In the genomic region with DNA sequence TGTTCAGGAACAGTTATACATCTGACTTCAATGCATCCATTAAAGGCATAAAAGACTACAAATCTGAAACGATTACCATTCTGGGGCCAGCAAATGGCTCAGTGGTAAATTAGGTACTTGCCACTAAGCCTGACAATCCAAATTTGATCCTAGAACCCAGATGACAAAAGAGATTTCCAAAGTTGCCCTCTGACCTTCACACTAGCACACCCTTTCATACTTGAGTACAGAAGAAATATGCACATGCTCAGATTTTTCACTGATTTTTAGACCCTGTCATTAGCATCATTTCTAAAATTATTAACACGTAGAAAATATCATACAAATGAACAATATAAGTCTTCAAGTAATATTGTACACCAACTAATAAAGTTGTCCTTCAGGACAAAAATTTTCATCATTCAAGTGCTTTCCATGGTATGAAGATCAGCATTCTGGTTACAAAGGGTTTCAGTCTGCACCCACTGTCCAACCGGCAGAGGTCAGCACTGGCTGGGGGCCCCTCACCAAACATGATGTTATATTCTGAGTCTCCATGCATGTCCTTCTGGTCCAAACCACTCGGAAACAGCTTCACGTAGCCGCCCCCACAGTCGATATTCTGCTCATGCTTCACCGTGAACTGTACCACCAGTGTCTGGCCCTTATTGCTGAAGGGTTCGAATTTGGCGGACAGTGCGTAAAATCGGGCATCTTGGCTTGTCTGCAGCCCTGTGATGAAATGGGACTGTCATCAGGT, we compare ENCODE assay signal across 8 mouse cellular contexts. TPM values are rescaled to one million over a fixed set of nuclear protein-coding genes. Genes with fewer than 3 reads are reported as not detected.
DNase-seq lines count a peak whose midpoint lies in the region; ATAC-seq and TF ChIP-seq lines count a peak whose summit lies in the region.

No protein-coding gene starts in this region.

- H3K4me3 ChIP-seq in gastrocnemius, adult 2 months, result peak overlapping the region; percentile 80
- peak overlapping the region; percentile 100 for H3K4me3 ChIP-seq in E14TG2a.4 (replicated peaks; ENCODE audit: low read length)
- H3K4me3 ChIP-seq in embryonic facial prominence, embryonic 12.5 days, result peak overlapping the region; percentile 93
- peak overlapping the region; percentile 86 for H3K4me3 ChIP-seq in hindbrain, embryonic 15.5 days
- peak overlapping the region; percentile 97 for H3K4me3 ChIP-seq in liver, embryonic 11.5 days (ENCODE audit: low read depth, low read length)

- peak; percentile 59 for TF ChIP-seq CTCF in gastrocnemius, adult 2 months (IDR thresholded peaks at IDR 0.05)
- no peak for TF ChIP-seq CTCF in E14TG2a.4 (conservative IDR thresholded peaks at IDR 0.05; ENCODE audit: low read length)

- DNase-seq in gastrocnemius, adult 2 months, result peak; percentile 47
- DNase-seq in gastrocnemius, postnatal 36 days, result no peak
- no peak for DNase-seq in liver, embryonic 11.5 days (ENCODE audit: low spot score)
- peak; percentile 41 for DNase-seq in neural tube, embryonic 10.5 days (ENCODE audit: extremely low spot score, low spot score)

- peak overlapping the region; percentile 94 for H3K27ac ChIP-seq in gastrocnemius, adult 2 months
- peak overlapping the region; percentile 79 for H3K27ac ChIP-seq in embryonic facial prominence, embryonic 12.5 days
- peak overlapping the region; percentile 89 for H3K27ac ChIP-seq in hindbrain, embryonic 15.5 days (replicated peaks)
- peak overlapping the region; percentile 84 for H3K27ac ChIP-seq in liver, embryonic 11.5 days (ENCODE audit: low read depth, low read length)

- 18% methylated on average over 12 of the region's 12 CpGs for WGBS in embryonic facial prominence, embryonic 12.5 days
- 15% methylated on average over 12 of the region's 12 CpGs for WGBS in hindbrain, embryonic 15.5 days
- WGBS in liver, embryonic 11.5 days, result 14% methylated on average over 12 of the region's 12 CpGs

- peak overlapping the region; percentile 91 for H3K9ac ChIP-seq in embryonic facial prominence, embryonic 12.5 days
- peak overlapping the region; percentile 94 for H3K9ac ChIP-seq in hindbrain, embryonic 15.5 days
- H3K9ac ChIP-seq in liver, embryonic 11.5 days (ENCODE audit: low read depth, low read length), result peak overlapping the region; percentile 98

- peaks cover 50% of the 10 kb centered on the region for H3K4me1 ChIP-seq in E14TG2a.4 (replicated peaks; ENCODE audit: low read depth, low read length)
- H3K4me1 ChIP-seq in embryonic facial prominence, embryonic 12.5 days, result peaks cover 30% of the 10 kb centered on the region
- H3K4me1 ChIP-seq in hindbrain, embryonic 15.5 days (replicated peaks), result peaks cover 39% of the 10 kb centered on the region
- H3K4me1 ChIP-seq in liver, embryonic 11.5 days (replicated peaks; ENCODE audit: control insufficient read depth, insufficient read depth, low read length), result peaks cover 34% of the 10 kb centered on the region

- H3K9me3 ChIP-seq in E14TG2a.4 (ENCODE audit: low read length), result no peaks in the 10 kb centered on the region
- H3K9me3 ChIP-seq in embryonic facial prominence, embryonic 12.5 days, result no peaks in the 10 kb centered on the region
- no peaks in the 10 kb centered on the region for H3K9me3 ChIP-seq in hindbrain, embryonic 15.5 days
- H3K9me3 ChIP-seq in liver, embryonic 11.5 days (ENCODE audit: control insufficient read depth, low read length), result no peaks in the 10 kb centered on the region

- no peak for ATAC-seq in embryonic facial prominence, embryonic 12.5 days (ENCODE audit: insufficient number of reproducible peaks, insufficient read depth, low FRiP score, low TSS enrichment)
- ATAC-seq in hindbrain, embryonic 15.5 days (ENCODE audit: low FRiP score, low read depth), result no peak
- ATAC-seq in liver, embryonic 11.5 days (replicated peaks; ENCODE audit: low FRiP score), result no peak
- no peak for ATAC-seq in inflammation-experienced regulatory T-cells, adult 6 months

- no peaks in the 10 kb centered on the region for H3K27me3 ChIP-seq in E14TG2a.4 (ENCODE audit: insufficient read depth, low read length)
- no peaks in the 10 kb centered on the region for H3K27me3 ChIP-seq in embryonic facial prominence, embryonic 12.5 days
- H3K27me3 ChIP-seq in hindbrain, embryonic 15.5 days, result no peaks in the 10 kb centered on the region
- H3K27me3 ChIP-seq in liver, embryonic 11.5 days (replicated peaks; ENCODE audit: control insufficient read depth, insufficient read depth, low read length), result no peaks in the 10 kb centered on the region

- intact Hi-C loops in gastrocnemius, adult 2 months (cut with DNase I), result loop anchor here (5.0 kb wide), 2 partner anchors 57 to 132 kb away; partner anchors contain the start of genes Junb and Klf1
- intact Hi-C loops in gastrocnemius, postnatal 36 days (cut with DNase I), result loop anchor here (5.0 kb wide), 1 partner anchor 57 kb away; the partner anchor contains the start of gene Klf1

- H3K36me3 ChIP-seq in E14TG2a.4 (ENCODE audit: insufficient read depth, low read length), result peaks cover 55% of the 10 kb centered on the region
- peaks cover 42% of the 10 kb centered on the region for H3K36me3 ChIP-seq in embryonic facial prominence, embryonic 12.5 days
- peaks cover 41% of the 10 kb centered on the region for H3K36me3 ChIP-seq in hindbrain, embryonic 15.5 days
- peaks cover 46% of the 10 kb centered on the region for H3K36me3 ChIP-seq in liver, embryonic 11.5 days (ENCODE audit: control insufficient read depth, insufficient read depth, low read length)

- peak overlapping the region; percentile 76 for H3K4me2 ChIP-seq in embryonic facial prominence, embryonic 12.5 days (replicated peaks)
- H3K4me2 ChIP-seq in hindbrain, embryonic 15.5 days, result peak overlapping the region; percentile 64
- peak overlapping the region; percentile 95 for H3K4me2 ChIP-seq in liver, embryonic 11.5 days

RNA-seq across cellular contexts. Expression of gene Calr, which starts 1.2 kb away (rescaled TPM):
- total RNA-seq in gastrocnemius, adult 2 months (2021), result 100 to 1,000 TPM; 149 to 205 TPM
- total RNA-seq in gastrocnemius, postnatal 36 days (2021), result 100 to 1,000 TPM; 153 to 159 TPM
- 919 and 944 TPM in 2 replicates for polyA plus RNA-seq in embryonic facial prominence, embryonic 12.5 days (2016; fragmentation: Nextera tagmentation; extraction: Ambion mirVana)
- polyA plus RNA-seq in hindbrain, embryonic 15.5 days (2015; fragmentation: Nextera tagmentation; extraction: Ambion mirVana), result 700 and 710 TPM in 2 replicates
- 860 and 893 TPM in 2 replicates for polyA plus RNA-seq in liver, embryonic 11.5 days (2014; fragmentation: Nextera tagmentation; extraction: Ambion mirVana)
- 100 to 1,000 TPM; 278 to 341 (median 290) TPM for polyA plus RNA-seq in inflammation-experienced regulatory T-cells, adult 6 months (2017; shearing (Covaris generic))

RNA-seq across cellular contexts. Expression of gene Rad23a, which starts 5.1 kb away (rescaled TPM):
- 100 to 1,000 TPM; 159 to 172 TPM for total RNA-seq in gastrocnemius, adult 2 months (2021)
- total RNA-seq in gastrocnemius, postnatal 36 days (2021), result 100 to 1,000 TPM; 136 to 151 TPM
- polyA plus RNA-seq in embryonic facial prominence, embryonic 12.5 days (2016; fragmentation: Nextera tagmentation; extraction: Ambion mirVana), result 96.0 TPM in 2 replicates
- 79.1 and 85.9 TPM in 2 replicates for polyA plus RNA-seq in hindbrain, embryonic 15.5 days (2015; fragmentation: Nextera tagmentation; extraction: Ambion mirVana)
- 188 and 191 TPM in 2 replicates for polyA plus RNA-seq in liver, embryonic 11.5 days (2014; fragmentation: Nextera tagmentation; extraction: Ambion mirVana)
- polyA plus RNA-seq in inflammation-experienced regulatory T-cells, adult 6 months (2017; shearing (Covaris generic)), result 100 to 1,000 TPM; 128 to 152 (median 145) TPM

RNA-seq across cellular contexts. Expression of gene Farsa, which starts 11.3 kb away (rescaled TPM):
- total RNA-seq in gastrocnemius, adult 2 months (2021), result 10 to 100 TPM; 23.8 to 24.9 TPM
- 10 to 100 TPM; 22.1 to 26.2 TPM for total RNA-seq in gastrocnemius, postnatal 36 days (2021)
- polyA plus RNA-seq in embryonic facial prominence, embryonic 12.5 days (2016; fragmentation: Nextera tagmentation; extraction: Ambion mirVana), result 106 and 108 TPM in 2 replicates
- 108 and 112 TPM in 2 replicates for polyA plus RNA-seq in hindbrain, embryonic 15.5 days (2015; fragmentation: Nextera tagmentation; extraction: Ambion mirVana)
- polyA plus RNA-seq in liver, embryonic 11.5 days (2014; fragmentation: Nextera tagmentation; extraction: Ambion mirVana), result 130 TPM in 2 replicates
- 10 to 100 TPM; 48.1 to 76.0 (median 58.3) TPM for polyA plus RNA-seq in inflammation-experienced regulatory T-cells, adult 6 months (2017; shearing (Covaris generic))

RNA-seq across cellular contexts. Expression of gene Gadd45gip1, which starts 14.2 kb away (rescaled TPM):
- total RNA-seq in gastrocnemius, adult 2 months (2021), result 10 to 100 TPM; 16.2 to 30.4 TPM
- total RNA-seq in gastrocnemius, postnatal 36 days (2021), result 10 to 100 TPM; 17.7 to 23.0 TPM
- polyA plus RNA-seq in embryonic facial prominence, embryonic 12.5 days (2016; fragmentation: Nextera tagmentation; extraction: Ambion mirVana), result 46.7 and 46.8 TPM in 2 replicates
- polyA plus RNA-seq in hindbrain, embryonic 15.5 days (2015; fragmentation: Nextera tagmentation; extraction: Ambion mirVana), result 39.7 and 40.6 TPM in 2 replicates
- polyA plus RNA-seq in liver, embryonic 11.5 days (2014; fragmentation: Nextera tagmentation; extraction: Ambion mirVana), result 87.8 and 90.6 TPM in 2 replicates
- 10 to 100 TPM; 14.6 to 16.7 (median 16.1) TPM for polyA plus RNA-seq in inflammation-experienced regulatory T-cells, adult 6 months (2017; shearing (Covaris generic))

RNA-seq across cellular contexts. Expression of gene Dand5, which starts 22.9 kb away (rescaled TPM):
- 10 to 100 TPM; 10.2 to 14.3 TPM for total RNA-seq in gastrocnemius, adult 2 months (2021)
- 1 to 10 TPM; 8.3 to 9.9 TPM for total RNA-seq in gastrocnemius, postnatal 36 days (2021)
- 5.3 and 5.5 TPM in 2 replicates for polyA plus RNA-seq in embryonic facial prominence, embryonic 12.5 days (2016; fragmentation: Nextera tagmentation; extraction: Ambion mirVana)
- polyA plus RNA-seq in hindbrain, embryonic 15.5 days (2015; fragmentation: Nextera tagmentation; extraction: Ambion mirVana), result 14.0 and 15.1 TPM in 2 replicates
- 4.5 and 4.9 TPM in 2 replicates for polyA plus RNA-seq in liver, embryonic 11.5 days (2014; fragmentation: Nextera tagmentation; extraction: Ambion mirVana)
- polyA plus RNA-seq in inflammation-experienced regulatory T-cells, adult 6 months (2017; shearing (Covaris generic)), result 1 to 10 TPM; 4.7 to 5.6 (median 5.4) TPM

Comparison
In these comparisons a context has a peak if more than half of its experiments do, and no peak if none do; other contexts are left out.
1. DNase-seq: peak in gastrocnemius, adult 2 months (single experiment) and neural tube, embryonic 10.5 days (single experiment); none in gastrocnemius, postnatal 36 days (0 of 2) and liver, embryonic 11.5 days (single experiment).
2. Peak in every context shown above with its lines, with median percentiles within 50 percentile points of each other: H3K27ac ChIP-seq, H3K4me3 ChIP-seq, H3K4me2 ChIP-seq and H3K9ac ChIP-seq.